Mouse (Mus musculus): ENCODE results near the gene Tsfm. TPM values are rescaled to one million over a fixed set of nuclear protein-coding genes. Genes with fewer than 3 reads are reported as not detected.
"Not testable (repeated sequence)": the region's sequence is repeated elsewhere in the genome, so short reads cannot be mapped to it uniquely, and the experiment has no call there.

Gene Tsfm
- polyA plus RNA-seq, 1 experiment from 2014 or later, result 60.1 TPM

DNA sequence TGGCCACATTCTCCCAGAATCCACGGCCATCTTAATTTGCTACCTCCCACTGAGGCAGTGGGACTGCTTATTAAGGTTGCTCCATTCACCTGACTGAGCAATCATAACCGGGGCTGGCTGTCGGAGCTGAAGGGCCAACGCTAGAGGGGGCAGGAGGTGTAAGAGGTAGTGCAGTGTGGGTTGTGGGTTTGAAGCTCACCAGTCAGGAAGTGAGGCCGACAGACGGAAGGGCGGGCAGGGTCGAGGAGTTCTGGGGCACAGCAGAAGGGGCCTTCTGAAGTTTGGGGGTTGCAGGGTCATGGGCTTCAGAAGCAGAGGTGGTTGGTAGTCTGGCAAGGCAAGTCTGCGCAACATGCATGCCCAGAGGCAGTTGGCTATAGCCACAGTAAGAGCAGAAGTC, 44.4 kb upstream of the Tsfm start, which contains the start of gene Agap2:
Gene Agap2 (plus strand): TSS at position 205 of the 400 bp plus-strand sequence.
- Histone ChIP-seq H3K9ac (replicated peaks; ENCODE audit: low read depth, low read length) (no peak within 1 kb of the TSS), H3K4me1 (ENCODE audit: control insufficient read depth, insufficient read depth, low read length) (peaks cover 15% of the 10 kb centered on the region), H3K27me3 (ENCODE audit: control insufficient read depth, insufficient read depth, low read length) (0 out of 2 replicates have a peak, but pooled peaks cover 4% of the 10 kb centered on the region), H3K36me3 (ENCODE audit: control insufficient read depth, insufficient read depth, low read length) (no peaks in the 10 kb centered on the region), H3K4me2 (ENCODE audit: low read depth, low read length) (no peak within 1 kb of the TSS), H3K27ac (ENCODE audit: low read depth, low read length) (no peak within 1 kb of the TSS), H3K4me3 (ENCODE audit: low read depth, low read length) (no peak within 1 kb of the TSS), H3K9me3 (ENCODE audit: control insufficient read depth, low read length) (no peaks in the 10 kb centered on the region)
- WGBS, result 75% methylated on average over 9 of the region's 9 CpGs
- no peak for ATAC-seq (ENCODE audit: low read depth)

DNA sequence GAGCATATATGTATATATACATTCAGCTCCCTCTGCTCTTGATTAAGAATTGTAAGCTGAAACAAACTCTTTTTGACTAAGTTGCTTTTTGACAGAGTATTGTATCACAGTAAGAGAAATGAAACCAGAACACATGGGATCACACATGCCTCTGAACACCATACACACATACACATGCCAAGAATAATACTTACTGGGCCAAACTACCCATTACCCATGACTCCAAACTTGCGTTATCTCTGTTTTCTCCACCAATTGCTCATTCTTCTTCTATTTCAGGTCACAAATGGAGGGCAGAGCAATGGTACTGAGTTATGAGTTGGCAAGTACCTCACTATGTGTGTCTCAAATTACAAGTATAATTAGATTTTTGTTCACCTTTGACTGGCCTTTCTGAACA, 43.3 kb upstream of the Tsfm start:
- no peak overlapping the region for H3K4me3 ChIP-seq (ENCODE audit: low read depth, low read length)
- no peak overlapping the region for H3K9ac ChIP-seq (replicated peaks; ENCODE audit: low read depth, low read length)
- no peak overlapping the region for H3K27ac ChIP-seq (ENCODE audit: low read depth, low read length)
- peaks cover 21% of the 10 kb centered on the region for H3K4me1 ChIP-seq (ENCODE audit: control insufficient read depth, insufficient read depth, low read length)
- H3K27me3 ChIP-seq (ENCODE audit: control insufficient read depth, insufficient read depth, low read length), result no peaks in the 10 kb centered on the region
- ATAC-seq (ENCODE audit: low read depth), result no peak
- WGBS, result 93% methylated on average over 1 of the region's 1 CpGs
- H3K36me3 ChIP-seq (ENCODE audit: control insufficient read depth, insufficient read depth, low read length), result no peaks in the 10 kb centered on the region
- no peaks in the 10 kb centered on the region for H3K9me3 ChIP-seq (ENCODE audit: control insufficient read depth, low read length)
- no peak overlapping the region for H3K4me2 ChIP-seq (ENCODE audit: low read depth, low read length)

DNA sequence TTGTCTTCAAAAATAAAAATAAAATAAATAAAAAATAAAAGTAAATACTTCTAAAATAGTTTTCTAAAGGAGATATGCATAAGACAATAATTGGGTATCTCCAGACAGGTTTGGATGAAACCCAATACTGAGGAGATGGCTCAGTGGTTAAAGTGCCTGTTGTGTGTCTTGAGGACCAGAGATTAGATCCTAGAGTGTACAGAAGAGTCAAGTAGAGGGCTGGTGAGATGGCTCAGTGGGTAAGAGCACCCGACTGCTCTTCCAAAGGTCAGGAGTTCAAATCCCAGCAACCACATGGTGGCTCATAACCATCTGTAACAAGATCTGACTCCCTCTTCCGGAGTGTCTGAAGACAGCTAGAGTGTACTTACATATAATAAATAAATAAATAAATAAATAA, 42.3 kb upstream of the Tsfm start:
- H3K4me2 ChIP-seq (ENCODE audit: low read depth, low read length); H3K27me3 ChIP-seq (ENCODE audit: control insufficient read depth, insufficient read depth, low read length); H3K9ac ChIP-seq (replicated peaks; ENCODE audit: low read depth, low read length); H3K27ac ChIP-seq (ENCODE audit: low read depth, low read length); H3K36me3 ChIP-seq (ENCODE audit: control insufficient read depth, insufficient read depth, low read length); ATAC-seq (ENCODE audit: low read depth); H3K4me3 ChIP-seq (ENCODE audit: low read depth, low read length); H3K9me3 ChIP-seq (ENCODE audit: control insufficient read depth, low read length): not testable (repeated sequence)
- WGBS, result 93% methylated on average over 2 of the region's 2 CpGs
- H3K4me1 ChIP-seq (ENCODE audit: control insufficient read depth, insufficient read depth, low read length), result peaks cover 27% of the 10 kb centered on the region

DNA sequence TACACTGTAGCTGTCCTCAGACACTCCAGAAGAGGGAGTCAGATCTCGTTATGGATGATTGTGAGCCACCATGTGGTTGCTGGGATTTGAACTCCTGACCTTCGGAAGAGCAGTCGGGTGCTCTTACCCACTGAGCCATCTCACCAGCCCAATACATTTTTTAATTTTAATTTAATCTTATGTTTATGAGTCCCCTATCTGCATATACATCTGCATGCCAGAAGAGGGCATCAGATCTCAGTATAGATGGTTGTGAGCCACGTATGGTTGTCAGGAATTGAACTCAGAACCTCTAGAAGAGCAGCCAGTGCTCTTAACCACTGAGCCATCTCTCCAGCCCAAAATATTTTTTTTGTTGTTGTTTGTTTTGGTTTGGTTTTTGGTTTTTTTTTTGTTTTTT, 41.6 kb upstream of the Tsfm start:
- not testable (repeated sequence) for H3K4me3 ChIP-seq (ENCODE audit: low read depth, low read length); H3K9me3 ChIP-seq (ENCODE audit: control insufficient read depth, low read length); H3K4me2 ChIP-seq (ENCODE audit: low read depth, low read length); H3K9ac ChIP-seq (replicated peaks; ENCODE audit: low read depth, low read length); H3K27me3 ChIP-seq (ENCODE audit: control insufficient read depth, insufficient read depth, low read length); H3K27ac ChIP-seq (ENCODE audit: low read depth, low read length); ATAC-seq (ENCODE audit: low read depth)
- Histone ChIP-seq H3K36me3 (ENCODE audit: control insufficient read depth, insufficient read depth, low read length) (peaks cover 11% of the 10 kb centered on the region), H3K4me1 (ENCODE audit: control insufficient read depth, insufficient read depth, low read length) (peaks cover 23% of the 10 kb centered on the region)
- 90% methylated on average over 4 of the region's 4 CpGs for WGBS

DNA sequence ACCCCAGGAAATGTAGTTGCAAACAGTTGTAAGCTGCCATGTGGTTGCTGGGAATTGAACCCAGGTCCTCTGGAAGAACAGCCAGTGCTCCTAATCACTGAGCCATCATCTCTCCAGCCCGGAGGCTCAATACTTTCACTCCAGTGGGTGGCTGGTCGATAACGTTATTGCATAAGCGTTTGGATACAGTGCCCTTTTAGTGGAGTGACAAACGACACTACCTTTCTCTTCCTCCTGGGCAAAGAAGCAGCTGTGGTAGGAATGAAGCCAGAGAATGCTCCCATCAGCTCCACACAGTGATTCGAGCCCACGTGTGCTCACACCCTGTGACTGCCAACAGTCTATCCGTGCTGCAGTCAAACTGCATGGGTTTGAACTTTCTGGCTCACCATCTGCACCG, 40.6 kb upstream of the Tsfm start:
- Histone ChIP-seq H3K4me3 (ENCODE audit: low read depth, low read length) (peak overlapping the region; percentile 38), H3K9me3 (ENCODE audit: control insufficient read depth, low read length) (no peaks in the 10 kb centered on the region), H3K9ac (replicated peaks; ENCODE audit: low read depth, low read length) (no peak overlapping the region), H3K4me2 (ENCODE audit: low read depth, low read length) (peak overlapping the region; percentile 56), H3K4me1 (ENCODE audit: control insufficient read depth, insufficient read depth, low read length) (peaks cover 23% of the 10 kb centered on the region), H3K27ac (ENCODE audit: low read depth, low read length) (no peak overlapping the region), H3K36me3 (ENCODE audit: control insufficient read depth, insufficient read depth, low read length) (peaks cover 21% of the 10 kb centered on the region), H3K27me3 (ENCODE audit: control insufficient read depth, insufficient read depth, low read length) (no peaks in the 10 kb centered on the region)
- WGBS, result 76% methylated on average over 9 of the region's 9 CpGs
- no peak for ATAC-seq (ENCODE audit: low read depth)

DNA sequence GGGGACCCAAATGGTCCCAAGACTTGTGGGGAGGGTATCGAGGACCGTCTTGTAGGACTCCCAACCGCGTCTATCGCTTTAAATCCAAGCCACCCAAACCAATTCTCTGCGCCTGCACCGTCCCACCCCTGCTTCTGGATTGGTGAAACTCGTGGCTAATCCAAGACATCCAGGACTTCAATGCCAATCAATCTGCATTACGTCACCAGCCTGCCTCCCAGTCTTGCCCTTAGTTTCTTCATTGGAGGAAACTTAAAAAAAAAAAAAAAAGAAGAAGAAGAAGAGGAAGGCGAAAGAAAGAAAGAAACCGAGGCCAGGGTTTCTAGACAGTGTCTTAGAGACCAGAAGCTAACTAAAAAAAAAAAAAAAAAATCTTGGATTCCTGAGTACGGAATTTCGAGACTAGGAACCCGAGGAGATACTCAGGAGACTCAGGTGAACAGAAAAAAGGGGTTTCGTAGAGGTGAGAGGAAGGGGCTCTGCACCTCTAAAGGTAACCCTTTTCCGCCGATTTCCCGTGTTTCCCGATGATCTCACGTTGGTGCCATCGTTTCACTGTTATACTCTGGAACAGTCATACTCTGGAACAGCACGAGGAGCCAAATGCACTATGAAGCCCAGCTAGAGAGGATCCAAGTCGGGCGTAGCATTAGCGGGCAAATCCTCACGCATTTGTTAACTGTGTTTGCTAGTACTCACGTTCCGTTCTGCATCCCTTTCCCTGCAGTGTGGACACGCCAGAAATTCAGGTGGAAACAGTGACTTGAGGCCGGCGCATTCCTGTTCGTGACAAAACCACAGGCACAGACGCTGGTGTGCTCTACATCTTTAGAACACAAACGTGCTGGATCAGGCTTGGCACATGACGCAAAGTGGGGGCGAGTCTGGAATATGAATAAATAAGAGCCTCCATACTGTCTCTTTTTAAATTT, 39.8 kb upstream of the Tsfm start, which contains the start of gene Tspan31:
Gene Tspan31 (minus strand): TSS at position 75 of the 932 bp plus-strand sequence.
- peaks cover 29% of the 10 kb centered on the region for H3K36me3 ChIP-seq (ENCODE audit: control insufficient read depth, insufficient read depth, low read length)
- H3K9ac ChIP-seq (replicated peaks; ENCODE audit: low read depth, low read length), result peak within 1 kb of the TSS; percentile 53
- H3K4me3 ChIP-seq (ENCODE audit: low read depth, low read length), result peak within 1 kb of the TSS; percentile 38
- peaks cover 23% of the 10 kb centered on the region for H3K4me1 ChIP-seq (ENCODE audit: control insufficient read depth, insufficient read depth, low read length)
- WGBS, result 2% methylated on average over 36 of the region's 36 CpGs
- no peaks in the 10 kb centered on the region for H3K9me3 ChIP-seq (ENCODE audit: control insufficient read depth, low read length)
- peak; percentile 93 for ATAC-seq (ENCODE audit: low read depth)
- H3K27ac ChIP-seq (ENCODE audit: low read depth, low read length), result peak within 1 kb of the TSS; percentile 71
- H3K4me2 ChIP-seq (ENCODE audit: low read depth, low read length), result peak within 1 kb of the TSS; percentile 98
- H3K27me3 ChIP-seq (ENCODE audit: control insufficient read depth, insufficient read depth, low read length), result no peaks in the 10 kb centered on the region

DNA sequence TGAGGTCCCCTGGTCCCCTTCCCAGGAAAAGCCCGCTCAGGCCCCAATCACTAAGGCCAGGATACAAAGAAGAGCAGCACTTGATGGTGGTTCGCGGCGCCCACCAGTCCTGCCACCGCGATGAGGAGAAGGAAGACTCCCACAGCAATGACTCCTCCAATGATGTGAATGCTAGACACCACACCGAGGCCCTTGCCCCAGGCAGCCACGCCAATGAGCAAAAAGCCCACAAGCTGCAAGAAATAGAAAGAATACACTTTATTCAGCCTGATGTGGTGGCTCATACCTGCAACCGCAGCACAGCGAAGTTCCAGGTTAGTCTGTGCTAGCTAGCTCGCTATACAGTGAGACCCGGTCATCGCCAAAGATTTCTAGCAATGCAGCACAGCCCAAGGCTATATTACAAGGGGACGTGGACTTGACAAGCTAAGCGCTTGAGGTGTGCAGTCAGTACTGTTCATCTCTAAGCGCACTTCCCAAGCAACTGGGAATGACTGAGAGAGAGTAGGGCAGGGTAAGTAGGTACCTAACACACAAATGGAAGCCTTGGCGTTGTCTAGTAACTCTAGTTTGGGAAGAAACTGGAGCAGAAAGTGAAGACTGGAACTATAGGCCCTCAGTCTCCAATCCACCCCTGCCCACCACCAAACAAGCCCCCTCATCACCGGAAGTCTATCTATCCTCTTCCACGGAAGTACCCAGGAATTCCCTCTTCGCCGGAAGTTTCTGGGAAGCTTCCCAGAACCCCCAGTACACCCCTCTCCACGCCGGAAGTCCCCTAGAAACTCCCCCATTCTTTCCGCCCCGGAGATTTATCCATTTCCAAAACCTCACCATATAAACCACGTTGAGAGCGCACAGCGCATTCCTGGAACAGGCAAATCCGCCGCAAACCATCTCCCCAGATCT, 38.9 kb upstream of the Tsfm start:
- peak overlapping the region; percentile 98 for H3K4me2 ChIP-seq (ENCODE audit: low read depth, low read length)
- H3K36me3 ChIP-seq (ENCODE audit: control insufficient read depth, insufficient read depth, low read length), result peaks cover 37% of the 10 kb centered on the region
- H3K9me3 ChIP-seq (ENCODE audit: control insufficient read depth, low read length), result no peaks in the 10 kb centered on the region
- peak overlapping the region; percentile 71 for H3K27ac ChIP-seq (ENCODE audit: low read depth, low read length)
- H3K27me3 ChIP-seq (ENCODE audit: control insufficient read depth, insufficient read depth, low read length), result no peaks in the 10 kb centered on the region
- ATAC-seq (ENCODE audit: low read depth), result peak; percentile 79
- H3K9ac ChIP-seq (replicated peaks; ENCODE audit: low read depth, low read length), result peak overlapping the region; percentile 33
- H3K4me1 ChIP-seq (ENCODE audit: control insufficient read depth, insufficient read depth, low read length), result peaks cover 29% of the 10 kb centered on the region
- H3K4me3 ChIP-seq (ENCODE audit: low read depth, low read length), result peak overlapping the region; percentile 38
- WGBS, result 12% methylated on average over 30 of the region's 30 CpGs

DNA sequence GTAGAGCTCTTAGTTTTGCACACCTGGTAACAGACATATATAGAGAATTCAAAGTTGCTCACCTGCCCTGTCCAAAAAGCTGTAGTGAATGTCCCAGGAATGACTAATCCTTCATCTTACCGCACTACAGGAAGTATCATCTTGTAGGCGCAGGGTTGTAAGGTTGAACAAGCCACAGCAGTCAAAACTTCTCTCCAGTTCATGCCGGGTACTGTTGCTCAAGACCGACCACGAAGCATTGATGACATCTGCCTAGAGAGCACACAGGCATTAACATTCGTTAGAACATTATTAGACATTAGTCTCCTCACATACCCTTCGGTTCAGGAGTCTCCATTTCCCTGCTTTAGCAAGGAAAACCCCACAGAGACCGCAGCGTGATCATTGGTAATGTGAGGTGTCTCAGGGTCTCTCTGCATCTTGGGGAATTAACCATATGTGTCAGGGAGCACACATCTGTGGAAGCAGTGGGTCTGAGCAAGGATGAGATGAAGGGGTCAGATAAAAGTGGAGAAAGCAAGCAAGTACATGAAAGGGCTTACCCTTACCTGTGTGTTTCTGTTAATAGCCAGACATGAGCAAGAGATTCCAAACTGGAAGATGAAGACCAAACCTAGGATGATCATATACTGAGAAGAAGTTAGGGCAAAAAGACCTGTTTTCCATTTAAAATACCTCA, 37.9 kb upstream of the Tsfm start:
- Histone ChIP-seq H3K9me3 (ENCODE audit: control insufficient read depth, low read length) (no peaks in the 10 kb centered on the region), H3K4me3 (ENCODE audit: low read depth, low read length) (peak overlapping the region; percentile 38), H3K9ac (replicated peaks; ENCODE audit: low read depth, low read length) (peak overlapping the region; percentile 33; the same call in 1 of the 2 replicates), H3K27ac (ENCODE audit: low read depth, low read length) (no peak overlapping the region; the same call in 1 of the 2 replicates), H3K27me3 (ENCODE audit: control insufficient read depth, insufficient read depth, low read length) (no peaks in the 10 kb centered on the region), H3K36me3 (ENCODE audit: control insufficient read depth, insufficient read depth, low read length) (peaks cover 37% of the 10 kb centered on the region), H3K4me2 (ENCODE audit: low read depth, low read length) (peak overlapping the region; percentile 98), H3K4me1 (ENCODE audit: control insufficient read depth, insufficient read depth, low read length) (peaks cover 31% of the 10 kb centered on the region)
- ATAC-seq (ENCODE audit: low read depth), result no peak
- WGBS, result 82% methylated on average over 9 of the region's 9 CpGs

All from neural tube, embryonic 14.5 days (tissue).